Mouse (Mus musculus) adrenal gland, postnatal 25 days (tissue): ENCODE measurements around the gene Sec24a. TPM values are rescaled to one million over a fixed set of nuclear protein-coding genes. Genes with fewer than 3 reads are reported as not detected.
A peak's percentile ranks its signal among the peaks of the same experiment; 100 is the strongest.
"Not testable (repeated sequence)": the region's sequence is repeated elsewhere in the genome, so short reads cannot be mapped to it uniquely, and the experiment has no call there.

Experiments used
- DNase-seq: peaks from one replicate; pipeline ENCODE4 v3.0.0; 2021; ENCODE audit warnings: mixed read lengths
- total RNA-seq: library from RNA; stranded (reverse); gene quantifications from 2 replicates; pipeline ENCODE4 v1.2.3, GENCODE M21; 2021

The Sec24a gene
- total RNA-seq, 1 experiment from 2014 or later, result 33.8 TPM

- peak; percentile 100 for DNase-seq
These were observed 74.8 kb downstream of the Sec24a start, which contains the start of gene 0610009B22Rik for GRCm38 (mm10) chr11:51688330-51689328. Gene 0610009B22Rik, minus strand, starts transcription at chr11:51688874.

DNA sequence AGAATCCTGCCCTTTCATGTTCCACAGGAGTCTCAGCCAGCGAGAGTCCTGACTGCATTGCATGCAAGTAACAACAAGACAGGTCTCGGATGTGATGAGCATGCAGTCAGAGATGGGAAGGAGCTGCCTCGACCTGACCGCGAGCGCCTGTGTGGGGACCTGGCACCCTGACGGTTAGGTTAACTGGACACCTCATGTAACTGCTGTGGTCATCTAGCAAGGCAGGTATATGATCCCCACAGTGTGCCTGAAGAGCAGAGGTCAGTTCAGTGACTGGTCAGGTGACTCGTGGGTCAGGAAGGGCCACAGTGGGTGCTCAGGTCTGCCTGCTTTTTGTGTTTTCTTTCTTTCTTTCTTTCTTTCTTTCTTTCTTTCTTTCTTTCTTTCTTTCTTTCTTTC lies 81.5 kb downstream of the Sec24a start:
- no peak for DNase-seq

- DNase-seq, result peak; percentile 88
These were observed 82.0 kb downstream of the Sec24a start for GRCm38 (mm10) chr11:51681324-51681975.

DNA sequence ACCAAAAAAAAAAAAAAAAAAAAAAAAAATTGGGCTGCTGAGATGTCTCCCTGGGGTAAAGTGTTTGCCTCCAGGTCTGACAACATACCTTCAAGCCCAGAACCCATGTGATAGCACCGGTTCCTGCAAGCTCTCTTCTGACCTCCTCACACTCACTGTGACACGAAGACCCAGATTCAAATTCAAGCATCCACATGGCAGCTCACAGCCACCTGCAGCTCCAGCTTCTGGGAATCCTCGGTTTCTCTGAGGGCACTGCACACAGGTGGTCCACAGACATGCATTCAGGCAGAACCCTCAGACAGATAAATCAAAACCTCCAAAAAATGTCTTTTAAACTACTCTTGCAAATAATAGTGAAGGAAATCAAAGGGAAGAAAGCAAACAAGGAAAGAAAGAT lies 84.0 kb downstream of the Sec24a start:
- DNase-seq, result no peak

- no peak for DNase-seq
These were observed 85.6 kb downstream of the Sec24a start for GRCm38 (mm10) chr11:51677737-51678418.

GRCm38 (mm10) chr11:51675386-51675785 lies 88.0 kb downstream of the Sec24a start:
- DNase-seq, result no peak

- no peak for DNase-seq
These were observed 90.1 kb downstream of the Sec24a start for GRCm38 (mm10) chr11:51673291-51673690.

- no peak for DNase-seq
These were observed 92.1 kb downstream of the Sec24a start for GRCm38 (mm10) chr11:51671376-51671775.

- DNase-seq, result no peak
These were observed 92.6 kb downstream of the Sec24a start for GRCm38 (mm10) chr11:51670846-51671245.

- not testable (repeated sequence) for DNase-seq
These were observed 98.7 kb downstream of the Sec24a start for GRCm38 (mm10) chr11:51664747-51665146.

GRCm38 (mm10) chr11:51662632-51663031 lies 100.8 kb downstream of the Sec24a start:
- no peak for DNase-seq

DNA sequence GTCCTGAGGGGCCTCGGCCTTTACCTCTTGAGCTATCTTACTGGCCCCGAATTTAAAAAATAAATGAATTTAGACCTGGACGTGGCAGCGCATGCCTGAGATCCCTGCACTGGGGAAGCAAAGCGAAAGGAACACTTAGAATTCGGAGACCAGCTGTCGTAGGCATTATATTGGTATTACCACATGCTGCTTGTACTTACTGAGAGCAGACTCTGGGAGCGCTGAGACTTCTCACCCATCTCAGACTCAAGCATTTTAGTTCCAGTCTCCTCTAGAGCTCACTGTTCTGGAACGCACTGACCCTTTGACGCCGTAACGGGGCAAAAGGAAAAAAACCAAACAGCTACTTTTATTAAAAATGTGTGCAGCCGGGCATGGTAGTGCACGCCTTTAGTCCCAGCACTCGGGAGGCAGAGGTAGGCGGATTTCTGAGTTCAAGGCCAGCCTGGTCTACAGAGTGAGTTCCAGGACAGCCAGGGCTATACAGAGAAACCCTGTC lies 101.5 kb downstream of the Sec24a start:
- no peak for DNase-seq

DNA sequence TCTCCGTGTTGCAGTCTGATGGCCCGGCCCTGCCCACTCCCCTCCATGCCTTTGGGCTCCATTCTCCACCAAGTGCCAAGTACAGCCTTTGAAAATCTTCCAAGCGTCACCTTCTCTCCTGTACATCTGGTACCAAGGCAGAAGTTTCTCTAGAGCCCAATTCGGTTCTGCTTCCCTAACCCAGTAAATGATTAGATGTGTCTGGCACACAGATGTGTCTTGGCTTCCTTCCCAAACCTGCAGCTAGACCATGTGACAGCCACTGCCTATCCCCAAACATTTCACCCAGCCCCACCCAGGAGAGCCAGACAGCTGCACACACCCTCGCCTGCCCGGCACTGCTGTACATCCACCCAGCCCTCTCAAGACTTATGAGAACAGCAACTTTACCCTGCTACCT lies 104.7 kb downstream of the Sec24a start:
- no peak for DNase-seq

GRCm38 (mm10) chr11:51658291-51658690 lies 105.1 kb downstream of the Sec24a start:
- no peak for DNase-seq

DNA sequence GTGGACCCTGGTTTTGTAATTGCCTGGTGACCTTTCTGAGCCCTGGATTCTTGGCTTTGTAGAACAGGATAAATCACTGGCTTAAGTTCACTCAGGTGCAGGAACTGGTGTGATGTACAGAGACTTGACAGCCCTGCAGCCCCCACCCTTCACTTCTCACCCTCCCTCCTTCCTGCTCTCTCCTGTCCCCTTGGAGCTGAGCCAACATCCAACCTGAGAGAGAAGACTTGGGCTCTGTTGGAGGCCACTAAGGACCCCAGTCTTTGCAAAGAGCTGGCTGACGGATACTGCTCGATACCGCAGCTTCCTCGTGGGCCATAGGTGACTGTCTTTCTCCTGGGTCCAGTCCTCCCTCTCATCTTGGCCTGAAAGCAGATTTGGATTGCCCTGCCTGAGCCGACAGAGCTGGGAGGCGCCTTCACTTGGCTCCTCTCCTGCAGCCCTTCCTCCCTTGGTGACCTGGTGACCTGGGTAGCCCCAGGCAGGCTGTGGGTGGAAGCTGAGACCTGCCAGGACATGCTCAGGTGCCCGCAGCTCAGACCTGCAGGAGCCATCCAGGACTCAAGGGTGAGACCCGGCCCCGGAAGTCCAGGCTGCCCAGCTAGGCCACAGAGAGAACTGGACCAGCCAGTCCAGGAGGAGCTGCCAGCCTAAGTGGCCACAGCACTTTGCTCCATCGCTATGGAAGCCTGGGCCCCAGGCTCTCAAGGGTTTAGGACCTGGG lies 106.5 kb downstream of the Sec24a start:
- no peak for DNase-seq

DNA sequence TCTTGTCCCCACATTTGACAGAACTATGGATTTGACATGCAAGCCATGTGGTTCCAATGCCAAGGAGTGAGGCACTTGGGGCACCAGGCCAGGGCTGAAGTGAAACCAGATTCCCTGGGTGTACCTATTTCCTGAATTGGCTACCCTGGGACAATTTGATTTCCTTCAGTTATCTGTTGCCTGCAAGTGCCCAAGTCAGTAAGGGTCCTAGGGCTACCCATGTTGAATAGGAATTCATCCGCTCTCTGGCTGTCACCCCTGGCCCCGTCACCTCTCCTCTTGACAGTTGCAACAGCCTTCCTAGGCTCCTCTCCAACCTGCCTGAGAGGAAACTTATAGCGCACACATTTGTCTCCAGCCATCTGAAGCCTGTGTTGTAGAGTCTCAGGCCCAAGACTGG lies 108.5 kb downstream of the Sec24a start:
- no peak for DNase-seq

- DNase-seq, result no peak
These were observed 109.7 kb downstream of the Sec24a start for GRCm38 (mm10) chr11:51653736-51654135.

DNA sequence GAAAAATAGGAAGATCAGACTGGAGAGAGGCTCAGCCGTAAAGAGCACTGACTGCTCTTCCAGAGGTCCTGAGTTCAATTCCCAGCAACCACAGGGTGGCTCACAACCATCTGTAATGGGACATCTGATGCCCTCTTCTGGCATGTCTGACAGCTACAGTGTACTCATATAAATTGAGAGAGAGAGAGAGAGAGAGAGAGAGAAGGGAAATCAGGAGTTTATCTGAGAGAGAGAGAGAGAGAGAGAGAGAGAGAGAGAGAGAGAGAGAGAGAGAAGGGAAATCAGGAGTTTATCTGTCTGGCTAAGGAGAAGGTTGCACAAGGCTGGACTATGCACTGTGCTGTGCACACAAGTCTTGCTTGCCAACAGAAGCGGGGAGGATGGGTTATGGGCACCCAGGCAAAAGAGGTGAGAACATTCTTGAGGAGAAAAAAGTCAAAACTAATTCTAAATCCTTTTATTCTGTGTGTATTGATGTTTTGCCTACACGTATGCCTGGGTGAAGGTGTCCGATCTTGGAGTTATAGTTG lies 110.5 kb downstream of the Sec24a start:
- no peak for DNase-seq

DNA sequence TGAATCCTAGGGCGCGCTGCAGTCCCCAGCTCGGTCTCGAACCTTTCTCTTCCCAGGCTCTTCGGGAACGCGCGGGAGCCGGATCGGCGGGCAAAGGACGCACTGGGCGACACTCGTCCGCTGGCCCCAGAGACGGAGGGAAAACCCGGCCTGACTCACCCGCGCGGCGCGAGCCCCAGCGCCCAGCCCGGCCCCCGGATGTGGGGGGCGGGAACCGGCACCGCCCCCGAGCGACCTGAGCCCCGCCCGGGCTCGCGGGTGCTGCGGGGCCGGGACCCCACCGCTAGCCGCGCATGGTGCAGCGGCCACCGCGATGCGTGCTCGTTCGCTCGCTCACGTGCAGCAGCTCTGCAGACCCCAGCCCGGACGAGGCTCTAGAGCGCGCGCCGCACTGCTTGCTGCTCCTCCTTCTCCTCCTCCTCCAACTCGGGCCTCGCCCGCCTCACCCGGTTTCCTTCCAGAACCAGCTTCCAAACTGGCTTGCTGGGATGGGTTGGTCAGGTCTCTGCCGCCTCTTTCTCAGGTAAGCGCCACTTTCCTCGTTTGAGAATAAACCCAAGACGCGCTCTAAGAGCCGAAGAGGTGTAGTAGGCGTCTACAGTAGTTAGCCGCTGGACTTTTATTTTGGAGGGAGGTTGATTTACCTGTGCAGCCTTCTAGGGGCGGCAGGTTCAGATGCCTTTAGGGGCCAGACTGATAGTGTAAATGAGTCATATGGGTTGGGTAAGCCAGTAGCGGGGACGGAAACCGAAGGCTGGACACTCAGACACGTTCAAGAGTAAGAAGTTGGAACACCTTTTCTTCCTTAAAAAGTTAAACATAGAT lies 112.5 kb downstream of the Sec24a start, which contains the start of the genes N4bp3 and D930048N14Rik:
TSS of gene N4bp3 (minus strand) at position 152 of the 825 bp plus-strand sequence.
TSS of gene D930048N14Rik (plus strand) at position 264 of the 825 bp plus-strand sequence.
- DNase-seq, result peak; percentile 88

DNA sequence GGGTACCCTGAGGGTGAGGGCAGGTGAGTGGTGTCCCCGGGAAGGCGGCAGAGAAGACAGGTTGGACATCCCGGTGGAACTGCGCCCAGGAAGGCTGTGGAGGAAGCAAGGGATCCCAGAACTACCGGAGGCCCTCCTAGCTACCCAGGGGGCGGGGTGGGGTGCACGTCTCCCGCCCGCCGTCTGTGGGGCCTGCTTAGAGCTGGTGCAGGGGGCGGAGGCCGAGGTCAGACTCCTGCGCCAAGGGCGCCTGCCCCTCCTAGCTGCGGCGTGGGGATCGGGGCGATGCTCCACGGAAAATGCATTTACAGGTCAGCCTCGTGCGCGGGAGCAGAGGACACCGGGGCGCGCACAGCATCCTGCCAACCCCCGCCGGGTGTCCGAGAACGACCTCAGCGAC lies 113.2 kb downstream of the Sec24a start:
- no peak for DNase-seq

DNA sequence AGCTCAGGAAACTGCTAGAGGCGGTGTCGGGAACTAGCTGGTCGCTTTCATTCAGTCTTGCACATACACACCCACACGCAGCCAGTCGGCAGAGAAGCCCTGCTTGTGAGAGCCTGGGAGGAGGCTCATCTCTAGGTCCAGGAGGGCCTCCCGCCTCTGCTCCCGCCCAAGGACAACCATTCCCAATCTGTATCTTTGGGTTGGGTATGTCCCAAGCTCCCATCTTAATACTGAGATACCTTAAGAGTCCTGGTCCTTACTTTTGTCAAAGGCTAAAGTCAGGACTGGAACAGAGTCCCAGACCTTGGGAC lies 113.6 kb downstream of the Sec24a start:
- DNase-seq, result no peak
